Mouse (Mus musculus): ENCODE measurements at regions not wholly inside any gene's neighbourhood (a gene's known extent, or its start where the extent isn't known, plus 50 kb on each side); places are given as distances from the start of the nearest gene placed in this dataset.

GRCm38 (mm10) chr15:96770786-96771185 lies 71.3 kb upstream of the Slc38a2 start:
- ATAC-seq (ENCODE audit: insufficient read depth) = no peak

DNA sequence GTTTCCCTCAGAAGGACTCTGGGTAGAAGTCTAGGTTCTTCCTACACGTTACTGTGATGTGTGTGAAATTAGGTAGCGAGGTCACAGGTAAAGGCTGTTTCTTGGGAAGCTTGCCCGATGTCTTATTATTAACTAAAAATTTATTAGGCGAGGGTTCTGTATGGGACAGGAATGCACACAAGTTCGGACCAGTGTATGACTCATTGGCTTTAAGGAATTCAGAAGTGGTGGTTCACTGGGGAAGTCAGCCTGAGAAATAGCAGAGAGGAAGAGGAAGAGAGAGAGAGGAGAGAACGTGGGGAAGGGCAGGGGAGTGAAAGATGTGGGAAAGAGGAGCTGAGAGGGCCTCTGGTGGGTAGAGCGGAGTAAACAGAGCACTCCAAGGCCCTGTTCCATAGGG lies 70.8 kb upstream of the Slc38a2 start:
- no peaks in the 10 kb centered on the region for H3K9me3 ChIP-seq (ENCODE audit: control insufficient read depth, low read length)
- H3K36me3 ChIP-seq (replicated peaks; ENCODE audit: control insufficient read depth, insufficient read depth, low read depth) = no peaks in the 10 kb centered on the region
- ATAC-seq (ENCODE audit: insufficient read depth) = no peak

More at GRCm38 (mm10) chr15:96770786-96771185, 71.3 kb upstream of the Slc38a2 start:
- H3K9me3 ChIP-seq (ENCODE audit: control insufficient read depth, low read length) = no peaks in the 10 kb centered on the region
- H3K27ac ChIP-seq = no peak overlapping the region
- no peak overlapping the region for H3K4me3 ChIP-seq (ENCODE audit: insufficient read depth in 1 of 2, low read depth in 2 of 2, low read length in 2 of 2)
- no peak overlapping the region for H3K4me2 ChIP-seq (ENCODE audit: low read depth)
- H3K4me1 ChIP-seq (replicated peaks; ENCODE audit: control insufficient read depth in 2 of 2, insufficient read depth in 2 of 2, low read length in 1 of 2) = peaks cover 0 to 2% of the 10 kb centered on the region in 2 experiments; a peak in 2 of 4 replicates
- DNase-seq (ENCODE audit: low read depth in 3 of 3, low spot score in 3 of 3) = no peak
- 79% methylated on average over 8 of the region's 8 CpGs for WGBS (ENCODE audit: insufficient replicate concordance)
- no peak overlapping the region for H3K9ac ChIP-seq (replicated peaks)
- H3K36me3 ChIP-seq (replicated peaks; ENCODE audit: control insufficient read depth, insufficient read depth, low read depth) = no peaks in the 10 kb centered on the region
- H3K27me3 ChIP-seq (ENCODE audit: control insufficient read depth, insufficient read depth, low read length) = no peaks in the 10 kb centered on the region
- TF ChIP-seq EP300 (IDR thresholded peaks at IDR 0.05; ENCODE audit: low read depth) = no peak
- TF ChIP-seq CTCF (IDR thresholded peaks at IDR 0.05; ENCODE audit: low read depth) = no peak

DNA sequence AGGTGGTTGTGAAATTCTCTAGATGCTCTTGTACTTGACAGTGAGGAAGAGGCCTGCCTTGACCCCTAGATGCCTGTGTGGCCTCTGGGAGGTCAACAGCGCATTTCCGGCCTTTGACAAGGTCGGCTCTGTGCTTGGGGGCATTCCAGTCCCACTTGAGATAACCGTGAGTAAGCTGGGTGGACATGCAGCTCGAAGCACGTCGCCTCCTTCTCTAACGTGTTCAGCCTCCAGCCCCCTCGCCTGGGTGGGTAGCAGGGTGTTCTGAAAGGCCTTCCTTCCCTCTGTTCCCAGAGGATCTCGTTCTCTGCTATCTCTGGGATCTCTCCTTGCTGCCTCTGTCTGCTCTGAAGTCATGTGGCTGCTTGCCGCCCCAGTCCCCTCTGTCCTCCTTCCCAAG lies 70.2 kb upstream of the Slc38a2 start:
- WGBS (ENCODE audit: insufficient replicate concordance) = 62% methylated on average over 11 of the region's 11 CpGs
- Histone ChIP-seq H3K9ac (replicated peaks) (no peak overlapping the region), H3K9me3 (ENCODE audit: control insufficient read depth, low read length) (no peaks in the 10 kb centered on the region), H3K27me3 (ENCODE audit: control insufficient read depth, insufficient read depth, low read length) (no peaks in the 10 kb centered on the region), H3K27ac (no peak overlapping the region), H3K36me3 (replicated peaks; ENCODE audit: control insufficient read depth, insufficient read depth, low read depth) (no peaks in the 10 kb centered on the region), H3K4me1 (replicated peaks; ENCODE audit: control insufficient read depth in 2 of 2, insufficient read depth in 2 of 2, low read length in 1 of 2) (peaks cover 0 to 2% of the 10 kb centered on the region in 2 experiments; a peak in 2 of 4 replicates), H3K4me2 (ENCODE audit: low read depth) (no peak overlapping the region), H3K4me3 (ENCODE audit: insufficient read depth in 1 of 2, low read depth in 2 of 2, low read length in 2 of 2) (no peak overlapping the region)
- ATAC-seq (ENCODE audit: insufficient read depth) (no peak), DNase-seq (ENCODE audit: low read depth in 3 of 3, low spot score in 3 of 3) (no peak)
- TF ChIP-seq CTCF (IDR thresholded peaks at IDR 0.05; ENCODE audit: low read depth) = no peak
- no peak for TF ChIP-seq EP300 (IDR thresholded peaks at IDR 0.05; ENCODE audit: low read depth)

More for the DNA sequence above, 70.8 kb upstream of the Slc38a2 start:
- no peaks in the 10 kb centered on the region for H3K27me3 ChIP-seq (ENCODE audit: control insufficient read depth, insufficient read depth, low read length)
- no peak for DNase-seq (ENCODE audit: low read depth in 3 of 3, low spot score in 3 of 3)
- WGBS (ENCODE audit: insufficient replicate concordance) = 65% methylated on average over 7 of the region's 7 CpGs
- H3K9ac ChIP-seq (replicated peaks) = no peak overlapping the region
- no peak overlapping the region for H3K27ac ChIP-seq
- H3K4me2 ChIP-seq (ENCODE audit: low read depth) = no peak overlapping the region
- TF ChIP-seq EP300 (IDR thresholded peaks at IDR 0.05; ENCODE audit: low read depth) = no peak
- TF ChIP-seq CTCF (IDR thresholded peaks at IDR 0.05; ENCODE audit: low read depth) = no peak
- no peak overlapping the region for H3K4me3 ChIP-seq (ENCODE audit: insufficient read depth in 1 of 2, low read depth in 2 of 2, low read length in 2 of 2)
- H3K4me1 ChIP-seq (replicated peaks; ENCODE audit: control insufficient read depth in 2 of 2, insufficient read depth in 2 of 2, low read length in 1 of 2) = peaks cover 0 to 2% of the 10 kb centered on the region in 2 experiments; a peak in 2 of 4 replicates

DNA sequence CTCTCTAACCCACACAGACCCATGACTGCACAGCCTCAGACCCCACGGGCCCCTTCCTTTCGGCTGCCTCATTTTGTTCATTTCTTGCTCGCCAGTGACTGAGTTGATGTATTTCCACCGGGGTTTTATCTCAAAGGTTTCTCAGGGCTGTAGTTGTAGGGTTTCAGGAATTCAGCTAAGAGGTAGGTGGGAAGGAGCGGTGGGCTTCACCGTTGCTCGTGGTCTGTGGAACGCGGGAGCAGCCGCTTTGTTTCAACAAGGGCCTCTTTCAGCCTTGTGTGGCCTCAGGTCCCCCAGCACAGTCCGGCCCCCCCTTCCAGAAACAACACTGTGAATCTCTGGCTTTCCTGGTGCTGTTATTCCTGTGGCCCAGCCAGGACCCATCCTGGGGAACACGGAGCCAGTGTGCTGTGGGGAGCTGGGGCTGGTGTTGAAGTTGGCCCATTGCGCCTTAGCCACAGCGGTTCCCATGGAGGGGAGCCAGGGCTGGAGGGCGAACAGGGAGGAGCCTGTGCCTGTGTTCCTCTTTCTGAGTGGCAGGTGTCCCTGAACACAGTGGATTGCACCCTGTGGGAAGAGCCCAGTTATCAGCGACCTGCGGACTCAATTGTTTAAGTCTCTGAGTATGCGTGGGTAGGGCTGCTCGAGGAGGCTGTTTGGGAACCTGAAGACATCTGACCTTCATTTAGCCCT lies 68.9 kb upstream of the Slc38a2 start:
- Histone ChIP-seq H3K4me2 (ENCODE audit: low read depth) (no peak overlapping the region), H3K4me1 (replicated peaks; ENCODE audit: control insufficient read depth in 2 of 2, insufficient read depth in 2 of 2, low read length in 1 of 2) (no peaks in the 10 kb centered on the region), H3K9ac (replicated peaks) (no peak overlapping the region), H3K36me3 (replicated peaks; ENCODE audit: control insufficient read depth, insufficient read depth, low read depth) (no peaks in the 10 kb centered on the region), H3K9me3 (ENCODE audit: control insufficient read depth, low read length) (no peaks in the 10 kb centered on the region), H3K27ac (no peak overlapping the region), H3K27me3 (ENCODE audit: control insufficient read depth, insufficient read depth, low read length) (no peaks in the 10 kb centered on the region), H3K4me3 (ENCODE audit: insufficient read depth in 1 of 2, low read depth in 2 of 2, low read length in 2 of 2) (no peak overlapping the region)
- no peak for DNase-seq (ENCODE audit: low read depth in 3 of 3, low spot score in 3 of 3)
- no peak for TF ChIP-seq EP300 (IDR thresholded peaks at IDR 0.05; ENCODE audit: low read depth)
- no peak for TF ChIP-seq CTCF (IDR thresholded peaks at IDR 0.05; ENCODE audit: low read depth)
- 58% methylated on average over 19 of the region's 19 CpGs for WGBS (ENCODE audit: insufficient replicate concordance)
- ATAC-seq (ENCODE audit: insufficient read depth) = no peak

GRCm38 (mm10) chr15:96767188-96767587 lies 67.7 kb upstream of the Slc38a2 start:
- no peaks in the 10 kb centered on the region for H3K4me1 ChIP-seq (replicated peaks; ENCODE audit: control insufficient read depth in 2 of 2, insufficient read depth in 2 of 2, low read length in 1 of 2)
- 27% methylated on average over 5 of the region's 5 CpGs for WGBS (ENCODE audit: insufficient replicate concordance)
- H3K9me3 ChIP-seq (ENCODE audit: control insufficient read depth, low read length) = no peaks in the 10 kb centered on the region

More at GRCm38 (mm10) chr15:96767188-96767587, 67.7 kb upstream of the Slc38a2 start:
- Histone ChIP-seq H3K4me2 (ENCODE audit: low read depth) (no peak overlapping the region), H3K9ac (replicated peaks) (no peak overlapping the region), H3K36me3 (replicated peaks; ENCODE audit: control insufficient read depth, insufficient read depth, low read depth) (no peaks in the 10 kb centered on the region), H3K4me3 (ENCODE audit: insufficient read depth in 1 of 2, low read depth in 2 of 2, low read length in 2 of 2) (no peak overlapping the region), H3K27me3 (ENCODE audit: control insufficient read depth, insufficient read depth, low read length) (no peaks in the 10 kb centered on the region), H3K27ac (no peak overlapping the region)
- TF ChIP-seq EP300 (IDR thresholded peaks at IDR 0.05; ENCODE audit: low read depth) (no peak), CTCF (IDR thresholded peaks at IDR 0.05; ENCODE audit: low read depth) (no peak)
- ATAC-seq (ENCODE audit: insufficient read depth) (no peak), DNase-seq (ENCODE audit: low read depth in 3 of 3, low spot score in 3 of 3) (no peak)

All from liver, embryonic 14.5 days (tissue).